Mouse (Mus musculus) layer of hippocampus, postnatal 25 days (tissue): ENCODE data around the gene Bmt2. TPM values are rescaled to one million over a fixed set of nuclear protein-coding genes. Genes with fewer than 3 reads are reported as not detected.

Source experiments
- total RNA-seq, 2 experiments: library from RNA; stranded (reverse); gene quantifications; 2 replicates each; pipeline ENCODE4 v1.2.3; 2021

The Bmt2 gene
- total RNA-seq, 2 experiments from 2014 or later: 22.7 to 24.0 TPM

Other genes starting within 250 kb of the Bmt2 start
- gene Tmem168, start 69.9 kb downstream of the Bmt2 start, total RNA-seq: 10 to 100 TPM; 14.3 to 15.2 TPM
- 10 to 100 TPM; 39.0 to 44.6 TPM for gene Gpr85, start 162.0 kb upstream of the Bmt2 start, total RNA-seq
- gene 2610001J05Rik, start 193.6 kb upstream of the Bmt2 start, total RNA-seq: 10 to 100 TPM; 32.0 to 39.7 TPM